Mouse (Mus musculus) liver, adult (tissue): Measurements from ENCODE around the gene Plppr3.

ENCODE experiments used
- GATA4 ChIP-seq: IDR thresholded peaks from 2 replicates; pipeline ENCODE4 v1.6.1; 2014; ENCODE audit warnings: mild to moderate bottlenecking, low read length; ENCODE audit not compliant: insufficient replicate concordance

Plppr3 gene

GRCm38 (mm10) chr10:79853392-79853791 is 21.0 kb downstream of the Plppr3 start:
- no peak for TF ChIP-seq GATA4

- no peak for TF ChIP-seq GATA4
These were observed 21.6 kb downstream of the Plppr3 start for GRCm38 (mm10) chr10:79852827-79853226.

- no peak for TF ChIP-seq GATA4
These were observed 22.2 kb downstream of the Plppr3 start for GRCm38 (mm10) chr10:79852107-79852789.

- no peak for TF ChIP-seq GATA4
These were observed 22.8 kb downstream of the Plppr3 start for GRCm38 (mm10) chr10:79851653-79852052.

- TF ChIP-seq GATA4 = no peak
These were observed 24.3 kb downstream of the Plppr3 start for GRCm38 (mm10) chr10:79849941-79850628.

GRCm38 (mm10) chr10:79846553-79846952 is 27.9 kb downstream of the Plppr3 start:
- no peak for TF ChIP-seq GATA4

- TF ChIP-seq GATA4 = no peak
These were observed 31.0 kb downstream of the Plppr3 start for GRCm38 (mm10) chr10:79843476-79843875.

GRCm38 (mm10) chr10:79842322-79842721 is 32.1 kb downstream of the Plppr3 start:
- TF ChIP-seq GATA4 = no peak

GRCm38 (mm10) chr10:79840644-79841551 is 33.5 kb downstream of the Plppr3 start:
- TF ChIP-seq GATA4 = no peak

- no peak for TF ChIP-seq GATA4
These were observed 34.3 kb downstream of the Plppr3 start for GRCm38 (mm10) chr10:79840091-79840490.

- no peak for TF ChIP-seq GATA4
These were observed 36.3 kb downstream of the Plppr3 start for GRCm38 (mm10) chr10:79838151-79838550.

- no peak for TF ChIP-seq GATA4
These were observed 37.5 kb downstream of the Plppr3 start for GRCm38 (mm10) chr10:79836918-79837317.

GRCm38 (mm10) chr10:79834769-79835398 is 39.5 kb downstream of the Plppr3 start:
- no peak for TF ChIP-seq GATA4

GRCm38 (mm10) chr10:79832786-79833181 is 41.6 kb downstream of the Plppr3 start:
- TF ChIP-seq GATA4 = no peak
